Mouse (Mus musculus) right cerebral cortex, adult 18-20 months (tissue): Measurements from ENCODE around the gene Fam193a.
A peak's percentile ranks its signal among the peaks of the same experiment; 100 is the strongest.

Source experiments
- DNase-seq: peaks from one replicate; pipeline ENCODE4 v3.0.0; 2022; ENCODE audit warnings: mixed read lengths

Fam193a gene

DNA sequence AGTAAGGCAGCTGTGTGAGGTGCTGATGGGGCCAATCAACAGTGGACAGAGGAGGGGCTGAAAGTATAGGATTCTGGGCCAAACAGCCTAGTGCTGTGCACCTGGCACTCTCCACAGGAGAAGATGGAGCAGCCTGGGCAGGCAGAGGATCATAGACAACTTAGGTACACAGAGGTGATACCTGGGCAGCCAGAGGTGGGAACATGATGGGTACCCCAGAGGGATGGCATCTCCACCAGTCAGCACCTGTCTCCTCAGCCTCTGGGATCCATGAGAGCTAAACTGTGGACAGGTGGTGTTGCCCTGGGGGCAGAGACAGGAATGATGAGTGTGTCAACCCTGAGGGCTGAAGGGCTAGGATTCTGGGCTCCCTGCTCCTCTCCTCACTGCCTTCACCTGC, 154.8 kb downstream of the Fam193a start:
- no peak for DNase-seq

- peak; percentile 86 for DNase-seq
These were observed 156.1 kb downstream of the Fam193a start, which contains the start of gene Sh3bp2 for GRCm38 (mm10) chr5:34525663-34526476. Gene Sh3bp2 (plus strand): TSS chr5:34525838.

GRCm38 (mm10) chr5:34526477-34526775, 156.7 kb downstream of the Fam193a start:
- DNase-seq, result no peak

GRCm38 (mm10) chr5:34527352-34527751, 157.6 kb downstream of the Fam193a start:
- no peak for DNase-seq

- DNase-seq, result no peak
These were observed 159.0 kb downstream of the Fam193a start for GRCm38 (mm10) chr5:34528724-34529123.

DNA sequence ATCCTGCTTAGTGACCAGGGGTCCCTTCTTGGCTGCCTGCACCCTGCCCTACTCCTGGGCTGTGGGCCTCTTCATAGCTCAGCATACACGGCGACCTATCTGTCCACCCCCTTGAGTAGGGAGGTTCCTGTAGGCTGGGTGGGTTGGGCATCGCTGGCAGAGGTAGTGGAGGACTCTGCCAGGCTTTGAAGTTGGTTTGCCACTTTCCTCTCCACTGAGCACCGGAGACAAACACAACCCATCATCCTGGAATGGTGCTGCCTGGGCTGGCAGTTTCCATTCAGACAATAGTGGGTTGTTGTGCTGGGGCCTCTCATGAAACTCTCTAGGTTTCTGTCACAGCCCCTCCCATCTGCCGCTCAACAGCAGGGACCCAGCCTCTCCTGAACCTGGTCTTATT, 160.4 kb downstream of the Fam193a start:
- DNase-seq, result no peak

DNA sequence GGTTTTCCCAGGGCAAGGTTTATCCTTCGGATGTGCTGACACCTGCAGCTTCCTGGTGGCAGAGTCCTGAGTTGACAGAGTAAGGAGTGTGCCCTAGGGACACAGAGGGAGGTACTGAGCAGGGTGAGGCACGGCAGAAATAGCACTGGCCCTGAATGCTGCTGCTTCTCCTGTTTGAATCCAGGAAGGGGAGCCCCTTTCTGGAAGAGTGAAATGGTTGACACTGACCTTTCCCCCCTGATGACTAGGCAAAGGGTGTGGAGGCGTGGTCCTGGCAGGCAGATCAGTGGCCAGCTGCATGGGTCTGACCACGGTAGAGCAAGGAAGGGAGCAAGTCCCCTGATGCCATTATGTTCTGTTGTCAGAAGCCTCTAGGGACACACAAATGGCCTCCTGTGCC, 161.0 kb downstream of the Fam193a start:
- DNase-seq, result no peak

DNA sequence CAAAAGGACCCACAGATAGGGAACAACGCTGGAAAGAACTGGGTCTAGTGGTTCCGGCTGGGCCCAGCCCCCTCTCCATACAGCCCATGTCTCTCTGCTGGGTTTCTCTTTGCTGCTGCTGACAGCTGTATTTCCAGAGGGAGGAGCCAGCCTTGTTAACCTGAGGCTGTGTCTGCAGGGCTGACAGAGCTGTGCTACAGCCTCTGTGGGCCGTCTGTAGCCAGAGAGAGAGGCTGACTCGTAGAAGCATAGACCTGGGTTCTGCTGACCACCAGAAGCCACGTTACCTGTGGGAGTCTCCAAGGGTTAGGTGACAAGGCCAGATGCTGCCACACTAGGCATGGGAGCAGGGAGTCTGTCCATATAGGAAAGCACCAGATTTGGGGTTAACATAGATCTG, 163.3 kb downstream of the Fam193a start:
- no peak for DNase-seq

DNA sequence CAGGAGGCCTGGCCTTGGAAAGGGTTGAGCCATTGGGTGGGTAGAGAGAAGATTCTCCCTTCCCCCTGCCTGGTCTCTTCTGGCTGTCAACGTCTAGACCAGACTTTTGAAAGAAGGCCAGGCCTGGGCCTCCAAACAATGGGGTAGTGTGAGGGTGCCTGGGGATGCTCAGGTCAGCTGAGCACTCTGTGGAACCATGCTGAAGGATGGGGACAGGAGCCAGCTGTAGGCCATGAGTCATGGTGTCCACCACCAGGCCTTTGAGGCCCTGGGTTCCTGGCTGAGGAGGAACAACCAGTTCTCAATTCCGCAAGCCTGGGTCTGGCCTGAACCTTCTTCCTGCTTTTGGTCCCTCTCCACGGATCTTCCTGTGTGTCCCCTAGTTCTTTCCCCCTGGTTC, 164.1 kb downstream of the Fam193a start:
- DNase-seq, result peak; percentile 64

DNA sequence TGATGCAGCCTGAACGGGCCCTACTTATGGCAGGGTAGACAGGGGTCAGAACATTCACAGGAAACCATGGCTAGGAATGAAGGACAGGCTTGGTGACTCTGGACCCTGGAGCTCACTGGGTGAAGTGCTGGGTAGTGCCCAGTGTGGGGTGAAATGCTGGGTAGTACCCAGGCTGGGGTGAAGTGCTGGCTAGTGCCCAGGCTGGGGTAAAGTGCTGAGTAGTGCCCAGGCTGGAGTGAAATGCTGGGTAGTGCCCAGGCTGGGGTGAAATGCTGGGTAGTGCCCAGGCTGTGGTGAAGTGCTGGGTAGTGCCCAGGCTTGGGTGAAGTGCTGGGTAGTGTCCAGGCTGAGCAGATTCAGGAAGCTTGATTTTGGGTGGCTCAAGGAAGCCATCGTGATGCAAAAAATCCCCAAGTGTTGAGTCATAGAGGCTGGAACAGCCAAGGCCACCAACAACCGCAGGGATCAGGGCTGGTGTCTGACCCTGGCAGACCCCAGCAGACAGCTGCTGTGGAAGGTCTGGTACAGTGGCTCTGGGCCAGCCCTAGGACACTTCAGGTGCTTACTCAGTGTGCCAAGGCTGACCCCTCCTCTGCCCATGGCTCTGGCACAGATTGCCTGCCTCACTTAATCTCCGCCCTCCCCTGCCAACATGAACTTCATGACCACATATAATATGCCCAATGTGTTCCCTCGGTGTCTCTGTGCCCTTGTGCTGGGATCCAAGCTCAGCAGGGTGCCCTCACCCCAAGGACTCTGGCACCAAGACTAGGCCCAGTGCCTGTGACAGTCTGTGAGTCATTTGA, 165.2 kb downstream of the Fam193a start:
- DNase-seq, result no peak

GRCm38 (mm10) chr5:34535831-34536230, 166.1 kb downstream of the Fam193a start:
- no peak for DNase-seq
